Mouse (Mus musculus): ENCODE data around the gene Hmgcl. TPM values are rescaled to one million over a fixed set of nuclear protein-coding genes. Genes with fewer than 3 reads are reported as not detected.
A peak's percentile ranks its signal among the peaks of the same experiment; 100 is the strongest.
"Not testable (repeated sequence)": the region's sequence is repeated elsewhere in the genome, so short reads cannot be mapped to it uniquely, and the experiment has no call there.

The Hmgcl gene
- polyA plus RNA-seq, 1 experiment from 2014 or later = 71.7 TPM

DNA sequence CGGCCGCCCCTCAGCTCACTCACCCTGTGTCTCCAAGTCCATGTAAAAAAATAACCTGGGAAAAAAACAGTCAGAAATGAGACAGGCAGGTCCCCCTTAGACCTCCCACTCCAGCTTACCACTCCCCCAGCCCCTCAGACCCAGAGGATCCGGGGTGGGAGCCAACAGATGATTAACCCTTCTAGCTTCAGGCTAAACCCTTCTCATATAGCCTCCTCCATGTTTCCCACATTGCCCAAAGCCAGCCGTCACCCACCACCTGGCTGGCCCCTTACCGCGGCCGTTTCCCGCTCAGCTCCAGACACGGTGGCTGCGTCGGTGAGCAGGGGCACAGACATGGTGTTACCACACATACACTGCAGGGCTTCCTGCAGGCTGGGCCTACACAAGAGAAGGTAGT, 24.3 kb downstream of the Hmgcl start:
- Histone ChIP-seq H3K4me1 (ENCODE audit: insufficient read depth) (no peaks in the 10 kb centered on the region), H3K27me3 (ENCODE audit: insufficient read depth, low read length) (no peaks in the 10 kb centered on the region), H3K4me2 (0 out of 2 replicates have a peak overlapping the region, but pooled peaks have one; percentile 86), H3K27ac (ENCODE audit: low read depth) (no peak overlapping the region), H3K4me3 (ENCODE audit: low read depth, low read length) (no peak overlapping the region), H3K9ac (no peak overlapping the region; the same call in 1 of the 2 replicates), H3K9me3 (ENCODE audit: low read depth, low read length) (no peaks in the 10 kb centered on the region), H3K36me3 (ENCODE audit: insufficient read depth) (peaks cover 62% of the 10 kb centered on the region)
- ATAC-seq (ENCODE audit: insufficient read depth) = no peak
- DNase-seq = no peak
- WGBS = 89% methylated on average over 11 of the region's 11 CpGs
- TF ChIP-seq CTCF (IDR thresholded peaks at IDR 0.05; ENCODE audit: low read depth) = no peak

DNA sequence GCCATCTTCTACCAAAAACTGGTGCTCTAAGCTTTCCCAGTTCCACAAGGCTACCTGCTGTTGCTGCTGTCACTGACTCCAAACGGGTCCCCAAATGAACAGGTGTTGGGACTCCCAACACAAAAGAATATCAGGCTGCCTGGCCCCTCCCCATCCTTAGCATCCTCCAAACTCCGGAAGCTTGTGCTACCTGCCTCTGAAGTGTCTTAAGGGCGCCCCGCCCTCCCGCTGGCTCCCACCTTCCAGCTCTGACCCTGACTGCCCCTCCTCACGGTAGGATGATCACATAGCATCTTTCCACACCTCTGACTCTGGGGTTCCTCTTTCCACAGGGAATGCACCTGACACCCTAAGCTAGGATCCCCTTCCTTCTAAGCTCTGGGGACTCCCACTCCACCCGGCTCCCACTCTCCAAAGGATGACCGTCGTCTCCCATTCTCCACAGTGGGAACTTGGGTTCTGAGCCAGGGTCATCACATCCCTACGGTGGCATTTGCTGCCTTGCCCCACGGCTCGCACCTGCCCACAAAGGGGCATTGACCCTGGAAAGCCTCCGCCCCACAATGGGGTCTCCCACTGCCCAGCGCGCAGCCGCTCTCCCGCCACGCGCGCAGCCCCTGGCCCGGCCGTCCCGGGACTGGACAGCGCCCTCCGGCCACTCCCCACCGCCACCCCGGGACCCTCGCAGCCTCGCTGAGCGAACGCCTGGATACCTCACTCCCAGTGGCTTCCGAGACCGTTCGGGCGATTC, 25.7 kb downstream of the Hmgcl start:
- no peak for TF ChIP-seq CTCF (IDR thresholded peaks at IDR 0.05; ENCODE audit: low read depth)
- Histone ChIP-seq H3K4me1 (ENCODE audit: insufficient read depth) (no peaks in the 10 kb centered on the region), H3K36me3 (ENCODE audit: insufficient read depth) (peaks cover 62% of the 10 kb centered on the region), H3K4me3 (ENCODE audit: low read depth, low read length) (peak overlapping the region; percentile 89), H3K27me3 (ENCODE audit: insufficient read depth, low read length) (no peaks in the 10 kb centered on the region), H3K27ac (ENCODE audit: low read depth) (peak overlapping the region; percentile 43; the same call in 1 of the 2 replicates), H3K4me2 (peak overlapping the region; percentile 86), H3K9me3 (ENCODE audit: low read depth, low read length) (no peaks in the 10 kb centered on the region), H3K9ac (peak overlapping the region; percentile 85)
- under 1% methylated on average over 35 of the region's 35 CpGs for WGBS
- DNase-seq (no peak), ATAC-seq (ENCODE audit: insufficient read depth) (peak; percentile 47)

DNA sequence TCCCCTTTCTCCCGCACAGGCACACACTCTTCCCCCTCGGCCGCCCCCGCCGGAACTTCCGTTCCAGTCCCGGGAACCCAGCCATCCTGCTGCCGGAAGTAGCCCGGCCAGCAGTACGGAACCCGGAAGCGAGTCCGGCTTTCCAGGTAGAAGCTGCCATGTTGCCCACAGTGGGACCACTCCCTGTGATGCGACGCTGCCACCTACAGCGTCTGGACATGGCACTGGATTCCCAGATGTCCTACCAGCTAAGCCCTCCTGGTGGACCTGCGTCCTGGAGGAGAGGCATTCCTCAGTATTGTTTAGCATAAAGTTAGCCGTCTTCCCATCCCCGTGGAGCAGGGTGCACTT, 26.3 kb downstream of the Hmgcl start, which contains the start of gene Lypla2:
TSS of gene Lypla2 (minus strand) at position 71 of the 351 bp plus-strand sequence.
- WGBS = 1% methylated on average over 18 of the region's 19 CpGs
- no peaks in the 10 kb centered on the region for H3K4me1 ChIP-seq (ENCODE audit: insufficient read depth)
- H3K4me2 ChIP-seq = peak within 1 kb of the TSS; percentile 86
- peak within 1 kb of the TSS; percentile 89 for H3K4me3 ChIP-seq (ENCODE audit: low read depth, low read length)
- H3K9me3 ChIP-seq (ENCODE audit: low read depth, low read length) = no peaks in the 10 kb centered on the region
- no peak for TF ChIP-seq CTCF (IDR thresholded peaks at IDR 0.05; ENCODE audit: low read depth)
- H3K27me3 ChIP-seq (ENCODE audit: insufficient read depth, low read length) = no peaks in the 10 kb centered on the region
- H3K27ac ChIP-seq (ENCODE audit: low read depth) = peak within 1 kb of the TSS; percentile 43; the same call in 1 of the 2 replicates
- H3K36me3 ChIP-seq (ENCODE audit: insufficient read depth) = peaks cover 60% of the 10 kb centered on the region
- peak; percentile 79 for ATAC-seq (ENCODE audit: insufficient read depth)
- H3K9ac ChIP-seq = peak within 1 kb of the TSS; percentile 85
- DNase-seq = peak; percentile 91

DNA sequence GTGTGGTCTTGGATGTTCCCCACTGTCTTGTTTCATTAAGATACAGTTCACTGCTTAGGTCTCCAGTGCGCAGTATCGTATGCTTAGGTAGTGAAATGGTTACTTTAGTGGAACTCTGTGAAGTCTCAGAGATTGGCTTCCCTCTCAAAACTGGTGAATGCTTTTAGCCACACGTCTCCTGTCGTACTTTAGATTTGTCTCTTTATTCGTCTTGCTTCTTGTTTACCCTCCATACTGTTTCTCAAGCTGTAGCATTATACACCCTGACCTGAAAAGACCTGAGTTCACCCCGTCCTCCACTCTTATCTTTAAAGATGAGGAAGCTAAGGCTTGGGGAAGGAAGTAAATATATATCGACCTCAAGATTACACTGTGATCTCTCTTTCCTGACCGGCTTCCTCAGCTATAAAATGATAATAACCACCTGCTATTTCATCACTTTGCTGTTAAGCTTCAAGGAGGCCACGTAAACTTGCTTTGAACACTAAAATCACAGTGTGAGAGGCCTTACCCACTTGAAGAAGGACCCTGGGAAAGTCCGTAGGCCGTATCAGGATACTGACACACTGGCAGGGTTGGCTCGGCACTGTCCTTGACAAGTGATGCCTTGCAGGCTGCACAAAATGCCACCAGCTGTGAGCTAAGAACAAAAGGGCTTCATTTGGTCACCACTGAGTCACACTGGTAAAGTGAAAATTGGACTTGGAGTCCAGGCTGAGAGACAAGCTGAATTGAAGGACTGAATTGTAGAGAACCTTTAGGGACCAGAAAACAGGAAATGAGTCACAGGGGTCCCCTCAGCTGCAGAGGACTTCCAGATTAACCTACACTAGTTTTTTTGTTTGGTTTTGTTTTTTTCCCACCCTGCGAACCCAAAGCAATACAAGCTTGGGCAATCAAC, 26.9 kb downstream of the Hmgcl start:
- ATAC-seq (ENCODE audit: insufficient read depth) = no peak
- no peaks in the 10 kb centered on the region for H3K4me1 ChIP-seq (ENCODE audit: insufficient read depth)
- peak overlapping the region; percentile 89 for H3K4me3 ChIP-seq (ENCODE audit: low read depth, low read length)
- H3K9ac ChIP-seq = peak overlapping the region; percentile 85; the same call in 1 of the 2 replicates
- H3K36me3 ChIP-seq (ENCODE audit: insufficient read depth) = peaks cover 54% of the 10 kb centered on the region
- H3K27me3 ChIP-seq (ENCODE audit: insufficient read depth, low read length) = no peaks in the 10 kb centered on the region
- H3K4me2 ChIP-seq = peak overlapping the region; percentile 86
- no peaks in the 10 kb centered on the region for H3K9me3 ChIP-seq (ENCODE audit: low read depth, low read length)
- H3K27ac ChIP-seq (ENCODE audit: low read depth) = no peak overlapping the region
- DNase-seq = no peak
- 57% methylated on average over 13 of the region's 13 CpGs for WGBS
- TF ChIP-seq CTCF (IDR thresholded peaks at IDR 0.05; ENCODE audit: low read depth) = no peak

DNA sequence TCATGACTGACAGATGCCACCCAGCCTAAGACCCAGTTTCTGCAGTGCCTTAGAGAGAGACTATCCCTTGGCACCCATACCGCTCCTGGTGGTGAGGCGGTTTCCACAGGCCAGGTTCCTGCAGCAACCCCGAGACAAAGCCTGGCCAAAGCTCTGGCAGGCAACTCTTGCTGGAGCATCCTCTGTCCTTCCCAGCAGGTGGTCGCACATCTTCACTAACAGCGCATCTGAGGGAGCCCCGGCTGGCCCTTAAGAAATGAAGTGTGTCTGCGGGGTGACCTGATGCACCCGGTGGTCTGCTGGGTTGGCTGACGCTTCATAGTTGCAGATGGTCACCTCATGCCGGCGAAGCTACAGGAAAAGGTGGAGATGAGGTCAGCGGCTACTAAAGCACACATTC, 29.9 kb downstream of the Hmgcl start:
- DNase-seq (no peak), ATAC-seq (ENCODE audit: insufficient read depth) (no peak)
- TF ChIP-seq CTCF (IDR thresholded peaks at IDR 0.05; ENCODE audit: low read depth) = no peak
- no peaks in the 10 kb centered on the region for H3K27me3 ChIP-seq (ENCODE audit: insufficient read depth, low read length)
- no peaks in the 10 kb centered on the region for H3K9me3 ChIP-seq (ENCODE audit: low read depth, low read length)
- H3K27ac ChIP-seq (ENCODE audit: low read depth) = no peak overlapping the region
- H3K36me3 ChIP-seq (ENCODE audit: insufficient read depth) = peaks cover 43% of the 10 kb centered on the region
- WGBS = 89% methylated on average over 12 of the region's 12 CpGs
- no peaks in the 10 kb centered on the region for H3K4me1 ChIP-seq (ENCODE audit: insufficient read depth)
- H3K4me3 ChIP-seq (ENCODE audit: low read depth, low read length) = no peak overlapping the region
- H3K4me2 ChIP-seq = no peak overlapping the region
- no peak overlapping the region for H3K9ac ChIP-seq

DNA sequence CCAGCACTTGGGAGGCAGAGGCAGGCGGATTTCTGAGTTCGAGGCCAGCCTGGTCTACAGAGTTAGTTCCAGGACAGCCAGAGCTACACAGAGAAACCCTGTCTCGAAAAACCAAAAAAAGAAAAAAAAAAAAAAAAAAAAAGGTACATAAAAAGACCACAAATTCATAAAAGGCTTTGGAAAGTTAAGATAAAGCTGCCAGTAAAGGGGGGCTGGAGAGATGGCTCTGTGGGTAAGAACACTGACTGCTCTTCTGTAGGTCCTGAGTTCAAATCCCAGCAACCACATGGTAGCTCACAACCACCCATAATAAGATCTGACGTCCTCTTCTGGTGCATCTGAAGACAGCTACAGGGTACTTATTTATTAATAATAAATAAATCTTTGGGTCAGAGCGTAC, 34.0 kb downstream of the Hmgcl start:
- not testable (repeated sequence) for ATAC-seq (ENCODE audit: insufficient read depth); H3K9me3 ChIP-seq (ENCODE audit: low read depth, low read length); H3K27me3 ChIP-seq (ENCODE audit: insufficient read depth, low read length); H3K4me2 ChIP-seq; H3K9ac ChIP-seq; H3K4me1 ChIP-seq (ENCODE audit: insufficient read depth); DNase-seq; H3K27ac ChIP-seq (ENCODE audit: low read depth); H3K4me3 ChIP-seq (ENCODE audit: low read depth, low read length)
- H3K36me3 ChIP-seq (ENCODE audit: insufficient read depth) = peaks cover 69% of the 10 kb centered on the region
- WGBS = 90% methylated on average over 5 of the region's 5 CpGs
